ENCODE assay signal across 18 mouse cellular contexts in genomic region chr3:96777120-96777519, GRCm38 (mm10). TPM values are rescaled to one million over a fixed set of nuclear protein-coding genes. Genes with fewer than 3 reads are reported as not detected.
DNase-seq lines count a peak whose midpoint lies in the region; ATAC-seq and TF ChIP-seq lines count a peak whose summit lies in the region.
"Had no signal": no experiment of that assay in that cellular context is flagged by ENCODE, and none has a peak within 500 bp of the region (broad histone marks: within the 10 kb centered on the region; RNA-seq: fewer than 3 reads in every experiment).

No protein-coding gene starts in this region.

- no peak overlapping the region for H3K4me2 ChIP-seq in intestine, embryonic 15.5 days (replicated peaks)
- no peak overlapping the region for H3K4me2 ChIP-seq in intestine, postnatal 0 days (replicated peaks; ENCODE audit: low read depth)
- no peak overlapping the region for H3K4me2 ChIP-seq in liver, embryonic 12.5 days
- H3K4me2 ChIP-seq: embryonic facial prominence, embryonic 12.5 days; forebrain, embryonic 15.5 days; lung, embryonic 15.5 days; midbrain, embryonic 15.5 days had no signal

- no peaks in the 10 kb centered on the region for H3K27me3 ChIP-seq in intestine, embryonic 15.5 days (replicated peaks)
- H3K27me3 ChIP-seq in intestine, postnatal 0 days (replicated peaks; ENCODE audit: control insufficient read depth, insufficient read depth, low read length) = no peaks in the 10 kb centered on the region
- H3K27me3 ChIP-seq in liver, embryonic 12.5 days (replicated peaks) = no peaks in the 10 kb centered on the region
- H3K27me3 ChIP-seq in cerebellum, adult 2 months (ENCODE audit: control insufficient read depth, insufficient read depth, low read length) = no peaks in the 10 kb centered on the region
- H3K27me3 ChIP-seq: embryonic facial prominence, embryonic 12.5 days; forebrain, embryonic 15.5 days; lung, embryonic 15.5 days; midbrain, embryonic 15.5 days had no signal

- 0 out of 2 replicates have a peak, but pooled peaks have one; percentile 45 for ATAC-seq in intestine, embryonic 15.5 days
- ATAC-seq in intestine, postnatal 0 days = no peak
- ATAC-seq in liver, embryonic 12.5 days = 0 out of 2 replicates have a peak, but pooled peaks have one; percentile 59
- ATAC-seq: forebrain, embryonic 15.5 days; midbrain, embryonic 15.5 days had no signal

- no peak overlapping the region for H3K27ac ChIP-seq in intestine, embryonic 15.5 days
- no peak overlapping the region; the same call in 1 of the 2 replicates for H3K27ac ChIP-seq in intestine, postnatal 0 days (ENCODE audit: low read depth, low read length)
- H3K27ac ChIP-seq in liver, embryonic 12.5 days = peak overlapping the region; percentile 25; the same call in 1 of the 2 replicates
- H3K27ac ChIP-seq in cerebellum, adult 2 months (ENCODE audit: insufficient read depth, low read length) = no peak overlapping the region
- H3K27ac ChIP-seq: embryonic facial prominence, embryonic 12.5 days; forebrain, embryonic 15.5 days; lung, embryonic 15.5 days; midbrain, embryonic 15.5 days had no signal

- no peak for TF ChIP-seq CTCF in intestine, postnatal 0 days (IDR thresholded peaks at IDR 0.05; ENCODE audit: low read depth)
- no peak for TF ChIP-seq CTCF in cerebellum, adult 2 months (IDR thresholded peaks at IDR 0.05; ENCODE audit: borderline replicate concordance, insufficient read depth, low read depth, low read length)

- H3K4me3 ChIP-seq in intestine, embryonic 15.5 days (replicated peaks) = no peak overlapping the region
- no peak overlapping the region for H3K4me3 ChIP-seq in intestine, postnatal 0 days (ENCODE audit: low read depth, low read length)
- no peak overlapping the region for H3K4me3 ChIP-seq in liver, embryonic 12.5 days
- no peak overlapping the region for H3K4me3 ChIP-seq in cerebellum, adult 2 months (replicated peaks; ENCODE audit: insufficient read depth, low read depth, low read length)
- H3K4me3 ChIP-seq: embryonic facial prominence, embryonic 12.5 days; forebrain, embryonic 15.5 days; lung, embryonic 15.5 days; midbrain, embryonic 15.5 days had no signal

- H3K9me3 ChIP-seq in intestine, embryonic 15.5 days = no peaks in the 10 kb centered on the region
- H3K9me3 ChIP-seq in intestine, postnatal 0 days (ENCODE audit: control insufficient read depth) = no peaks in the 10 kb centered on the region
- H3K9me3 ChIP-seq in liver, embryonic 12.5 days (replicated peaks) = no peaks in the 10 kb centered on the region
- H3K9me3 ChIP-seq: embryonic facial prominence, embryonic 12.5 days; forebrain, embryonic 15.5 days; lung, embryonic 15.5 days; midbrain, embryonic 15.5 days had no signal

- no peaks in the 10 kb centered on the region for H3K4me1 ChIP-seq in intestine, embryonic 15.5 days (replicated peaks)
- H3K4me1 ChIP-seq in intestine, postnatal 0 days (replicated peaks; ENCODE audit: control insufficient read depth, insufficient read depth, low read length) = no peaks in the 10 kb centered on the region
- H3K4me1 ChIP-seq in liver, embryonic 12.5 days = peaks cover 15% of the 10 kb centered on the region
- H3K4me1 ChIP-seq in cerebellum, adult 2 months (ENCODE audit: control insufficient read depth, insufficient read depth, low read length) = no peaks in the 10 kb centered on the region; the same call in 1 of the 2 replicates
- H3K4me1 ChIP-seq: embryonic facial prominence, embryonic 12.5 days; forebrain, embryonic 15.5 days; lung, embryonic 15.5 days; midbrain, embryonic 15.5 days had no signal

- TF ChIP-seq POLR2A in cerebellum, adult 2 months (IDR thresholded peaks at IDR 0.05; ENCODE audit: borderline replicate concordance, insufficient read depth, low read length) = no peak

- H3K36me3 ChIP-seq in intestine, embryonic 15.5 days = no peaks in the 10 kb centered on the region
- no peaks in the 10 kb centered on the region for H3K36me3 ChIP-seq in intestine, postnatal 0 days (ENCODE audit: control insufficient read depth, insufficient read depth)
- peaks cover 8% of the 10 kb centered on the region for H3K36me3 ChIP-seq in liver, embryonic 12.5 days
- H3K36me3 ChIP-seq: embryonic facial prominence, embryonic 12.5 days; lung, embryonic 15.5 days; midbrain, embryonic 15.5 days had no signal

- peak; percentile 52 for DNase-seq in kidney, postnatal 10 days
- peak; percentile 12 for DNase-seq in yolk sac, embryonic 10.5 days (ENCODE audit: low spot score)
- DNase-seq in lung, postnatal 36 days = no peak
- no peak for DNase-seq in right cerebral cortex, adult 2 months (ENCODE audit: low spot score in 2 of 2)
- no peak for DNase-seq in cerebellum, adult 2 months
- DNase-seq: adrenal gland, postnatal 10 days; cerebellum, adult 18-20 months; right cerebral cortex, adult 18-20 months had no signal

- 48% methylated on average over 3 of the region's 3 CpGs for WGBS in intestine, embryonic 15.5 days
- 24% methylated on average over 3 of the region's 3 CpGs for WGBS in intestine, postnatal 0 days
- WGBS in liver, embryonic 12.5 days (ENCODE audit: insufficient replicate concordance) = 65% methylated on average over 3 of the region's 3 CpGs
- WGBS in cerebellum, adult 2 months = 91% methylated on average over 3 of the region's 3 CpGs

- no peak overlapping the region for H3K9ac ChIP-seq in intestine, embryonic 15.5 days
- no peak overlapping the region for H3K9ac ChIP-seq in intestine, postnatal 0 days (ENCODE audit: low read depth, low read length)
- H3K9ac ChIP-seq in liver, embryonic 12.5 days = no peak overlapping the region
- H3K9ac ChIP-seq: embryonic facial prominence, embryonic 12.5 days; forebrain, embryonic 15.5 days; lung, embryonic 15.5 days; midbrain, embryonic 15.5 days had no signal

RNA-seq across cellular contexts. Expression of gene Rnf115, which starts 49.7 kb away (rescaled TPM):
- polyA plus RNA-seq in intestine, embryonic 15.5 days (2015; fragmentation: Nextera tagmentation; extraction: Ambion mirVana) = 41.6 and 46.1 TPM in 2 replicates
- polyA plus RNA-seq in intestine, postnatal 0 days (2015; fragmentation: Nextera tagmentation; extraction: Ambion mirVana) = 58.7 and 61.6 TPM in 2 replicates
- polyA plus RNA-seq in liver, embryonic 12.5 days (2016; fragmentation: Nextera tagmentation; extraction: Ambion mirVana) = 38.4 and 40.9 TPM in 2 replicates
- 57.0 and 58.8 TPM in 2 replicates for polyA plus RNA-seq in cerebellum, adult 2 months (2012; rRNA removed)

RNA-seq across cellular contexts. Expression of gene Polr3c, which starts 49.7 kb away (rescaled TPM):
- 36.5 and 39.3 TPM in 2 replicates for polyA plus RNA-seq in intestine, embryonic 15.5 days (2015; fragmentation: Nextera tagmentation; extraction: Ambion mirVana)
- 19.7 and 20.5 TPM in 2 replicates for polyA plus RNA-seq in intestine, postnatal 0 days (2015; fragmentation: Nextera tagmentation; extraction: Ambion mirVana)
- 30.1 and 30.9 TPM in 2 replicates for polyA plus RNA-seq in liver, embryonic 12.5 days (2016; fragmentation: Nextera tagmentation; extraction: Ambion mirVana)
- 42.9 and 47.1 TPM in 2 replicates for polyA plus RNA-seq in cerebellum, adult 2 months (2012; rRNA removed)

RNA-seq across cellular contexts. Expression of gene Pdzk1, which starts 52.0 kb away (rescaled TPM):
- polyA plus RNA-seq in intestine, embryonic 15.5 days (2015; fragmentation: Nextera tagmentation; extraction: Ambion mirVana) = 16.0 and 19.9 TPM in 2 replicates
- 224 and 258 TPM in 2 replicates for polyA plus RNA-seq in intestine, postnatal 0 days (2015; fragmentation: Nextera tagmentation; extraction: Ambion mirVana)
- polyA plus RNA-seq in liver, embryonic 12.5 days (2016; fragmentation: Nextera tagmentation; extraction: Ambion mirVana) = 6.1 and 6.4 TPM in 2 replicates
- 0.03 TPM in 1 of 2 replicates, not detected in the other for polyA plus RNA-seq in cerebellum, adult 2 months (2012; rRNA removed)
- polyA plus RNA-seq: embryonic facial prominence, embryonic 12.5 days; heart, embryonic 14.5 days; limb, embryonic 11.5 days had no signal

RNA-seq across cellular contexts. Expression of gene Cd160, which starts 52.0 kb away (rescaled TPM):
- polyA plus RNA-seq in intestine, embryonic 15.5 days (2015; fragmentation: Nextera tagmentation; extraction: Ambion mirVana) = 1.1 and 1.4 TPM in 2 replicates
- polyA plus RNA-seq in intestine, postnatal 0 days (2015; fragmentation: Nextera tagmentation; extraction: Ambion mirVana) = 0.66 and 0.84 TPM in 2 replicates
- polyA plus RNA-seq in liver, embryonic 12.5 days (2016; fragmentation: Nextera tagmentation; extraction: Ambion mirVana) = 0.08 and 0.13 TPM in 2 replicates
- not detected in 2 replicates for polyA plus RNA-seq in cerebellum, adult 2 months (2012; rRNA removed)
- polyA plus RNA-seq: cortical plate, adult 2 months; heart, embryonic 14.5 days had no signal

Comparison
In these comparisons a context has a peak if more than half of its experiments do, and no peak if none do; other contexts are left out.
1. RNA of gene Pdzk1, which starts 52.0 kb away (polyA plus RNA-seq): 224 to 258 TPM in intestine, postnatal 0 days; 16.0 to 19.9 TPM in intestine, embryonic 15.5 days, 6.1 to 6.4 TPM in liver, embryonic 12.5 days and 0.03 TPM in cerebellum, adult 2 months; every median in the first group is over 10 times any median in the second.
2. DNase-seq: peak in kidney, postnatal 10 days (single experiment) and yolk sac, embryonic 10.5 days (single experiment); none in lung, postnatal 36 days (single experiment), right cerebral cortex, adult 2 months (0 of 2) and cerebellum, adult 2 months (0 of 2).